In genomic region chr10:42089686-42090085, GRCm38 (mm10) we compare ENCODE assay signal across 9 mouse cellular contexts.
A peak's percentile ranks its signal among the peaks of the same experiment; 100 is the strongest.
DNase-seq lines count a peak whose midpoint lies in the region; ATAC-seq lines count a peak whose summit lies in the region.
"Had no signal": no experiment of that assay in that cellular context is flagged by ENCODE, and none has a peak within 500 bp of the region (broad histone marks: within the 10 kb centered on the region; RNA-seq: fewer than 3 reads in every experiment).

No protein-coding gene starts in this region.

- H3K4me2 ChIP-seq in intestine, embryonic 15.5 days (replicated peaks): no peak overlapping the region
- H3K4me2 ChIP-seq: liver, embryonic 15.5 days had no signal

- WGBS in intestine, embryonic 15.5 days: 42% methylated on average over 5 of the region's 5 CpGs

- no peaks in the 10 kb centered on the region for H3K36me3 ChIP-seq in intestine, embryonic 15.5 days
- H3K36me3 ChIP-seq: liver, embryonic 15.5 days had no signal

- no peaks in the 10 kb centered on the region for H3K27me3 ChIP-seq in intestine, embryonic 15.5 days (replicated peaks)
- H3K27me3 ChIP-seq: liver, embryonic 15.5 days had no signal

- H3K4me1 ChIP-seq in intestine, embryonic 15.5 days (replicated peaks): peaks cover 18% of the 10 kb centered on the region; the same call in 1 of the 2 replicates

- no peak for DNase-seq in frontal cortex, postnatal 14 days (ENCODE audit: low spot score in 2 of 2)
- DNase-seq in gastrocnemius, postnatal 10 days: peak; percentile 25
- peak; percentile 70 for DNase-seq in lung, postnatal 10 days
- DNase-seq in adrenal gland, adult 18-20 months (ENCODE audit: low spot score in 2 of 2): no peak
- DNase-seq in ovary, postnatal 10 days (ENCODE audit: low spot score): no peak
- no peak for DNase-seq in urinary bladder, postnatal 4 days (ENCODE audit: low spot score in 2 of 2)

- 0 out of 2 replicates have a peak, but pooled peaks have one; percentile 6 for ATAC-seq in frontal cortex, adult (ENCODE audit: low TSS enrichment)
- 0 out of 2 replicates have a peak, but pooled peaks have one; percentile 26 for ATAC-seq in intestine, embryonic 15.5 days

- H3K9ac ChIP-seq in intestine, embryonic 15.5 days: no peak overlapping the region
- H3K9ac ChIP-seq: liver, embryonic 15.5 days had no signal

- H3K27ac ChIP-seq in intestine, embryonic 15.5 days: peak overlapping the region; percentile 18; the same call in 1 of the 2 replicates
- H3K27ac ChIP-seq: liver, embryonic 15.5 days had no signal

- H3K4me3 ChIP-seq in intestine, embryonic 15.5 days (replicated peaks): no peak overlapping the region
- H3K4me3 ChIP-seq: liver, embryonic 15.5 days had no signal

- H3K9me3 ChIP-seq in intestine, embryonic 15.5 days: no peaks in the 10 kb centered on the region
- H3K9me3 ChIP-seq: liver, embryonic 15.5 days had no signal

Comparison
In these comparisons a context has a peak if more than half of its experiments do, and no peak if none do; other contexts are left out.
1. DNase-seq: peak in gastrocnemius, postnatal 10 days (single experiment) and lung, postnatal 10 days (single experiment); none in frontal cortex, postnatal 14 days (0 of 2), adrenal gland, adult 18-20 months (0 of 2), ovary, postnatal 10 days (single experiment) and urinary bladder, postnatal 4 days (0 of 2).